Mouse (Mus musculus) stomach, embryonic 16.5 days (tissue): ENCODE results near the gene Mrs2. TPM values are rescaled to one million over a fixed set of nuclear protein-coding genes. Genes with fewer than 3 reads are reported as not detected.

Experiments
- ATAC-seq: fragments of 200-750 bp; cut with Nextera tagmentation; 2 replicates; pipeline ENCODE4 v1.8.0; 2017; ENCODE audit warnings: moderate number of reproducible peaks, moderate TSS enrichment; ENCODE audit not compliant: insufficient read depth, low FRiP score
- H3K27ac ChIP-seq: fragments of 300-500 bp; sonication (generic); 2 replicates; pipeline ENCODE4 v1.5.1; 2014; ENCODE audit warnings: low read length
- H3K27me3 ChIP-seq: fragments of 300-500 bp; sonication (generic); 2 replicates; pipeline ENCODE4 v1.6.1; 2014; ENCODE audit warnings: low read length, control low read depth, mixed read lengths; ENCODE audit not compliant: control insufficient read depth, insufficient read depth
- H3K36me3 ChIP-seq: fragments of 300-500 bp; sonication (generic); 2 replicates; pipeline ENCODE4 v1.6.1; 2014; ENCODE audit warnings: low read length; ENCODE audit not compliant: control insufficient read depth, insufficient read depth
- H3K4me1 ChIP-seq: fragments of 300-500 bp; sonication (generic); 2 replicates; pipeline ENCODE4 v1.6.1; 2014; ENCODE audit warnings: low read length, control low read depth, mixed read lengths; ENCODE audit not compliant: control insufficient read depth, insufficient read depth
- H3K4me2 ChIP-seq: fragments of 300-500 bp; sonication (generic); 2 replicates; pipeline ENCODE4 v1.6.1; 2014; ENCODE audit warnings: low read depth, low read length, mixed read lengths
- H3K4me3 ChIP-seq: fragments of 300-500 bp; sonication (generic); replicated peaks from 2 replicates; pipeline ENCODE4 v1.5.1; 2014; ENCODE audit warnings: mild to moderate bottlenecking, low read length
- H3K9ac ChIP-seq: fragments of 300-500 bp; sonication (generic); 2 replicates; pipeline ENCODE4 v1.6.1; 2014; ENCODE audit warnings: low read length
- H3K9me3 ChIP-seq: fragments of 300-500 bp; sonication (generic); replicated peaks from 2 replicates; pipeline ENCODE4 v1.6.1; 2016; ENCODE audit warnings: low read length, control low read depth; ENCODE audit not compliant: control insufficient read depth
- WGBS: fragments of 180-500 bp; shearing (Covaris S2); extraction: QIAGEN DNeasy Blood & Tissue Kit; methylation state at CpG from one replicate; pipeline ENCODE4 v1.1.7; 2014; 5-methylcytosine and 5-hydroxymethylcytosine counted together
- polyA plus RNA-seq: library from polyadenylated mRNA; unstranded; fragments of >200 nt; fragmentation: Nextera tagmentation; extraction: Ambion mirVana; gene quantifications from 2 replicates; pipeline ENCODE4 v1.2.1, GENCODE M21; 2015

The Mrs2 gene
- polyA plus RNA-seq = 14.3 and 15.3 TPM in 2 replicates

GRCm38 (mm10) chr13:25019793-25020539 is at the start of gene Mrs2:
Mrs2 (minus strand) TSS chr13:25020379.
- H3K9ac ChIP-seq = peak within 1 kb of the TSS; percentile 87
- peak within 1 kb of the TSS; percentile 54 for H3K27ac ChIP-seq
- H3K27me3 ChIP-seq = no peaks in the 10 kb centered on the region
- H3K4me3 ChIP-seq = peak within 1 kb of the TSS; percentile 71
- WGBS = under 1% methylated on average over 83 of the region's 84 CpGs
- ATAC-seq = peak; percentile 95
- H3K4me1 ChIP-seq = peaks cover 16% of the 10 kb centered on the region; the same call in 1 of the 2 replicates
- no peaks in the 10 kb centered on the region for H3K9me3 ChIP-seq
- H3K36me3 ChIP-seq = no peaks in the 10 kb centered on the region
- H3K4me2 ChIP-seq = peak within 1 kb of the TSS; percentile 87

GRCm38 (mm10) chr13:25069765-25070164 is 49.6 kb upstream of the Mrs2 start:
- H3K27ac ChIP-seq = no peak overlapping the region
- WGBS = 50% methylated on average over 4 of the region's 4 CpGs

GRCm38 (mm10) chr13:25067183-25067582 is 47.0 kb upstream of the Mrs2 start:
- 61% methylated on average over 4 of the region's 4 CpGs for WGBS
- Histone ChIP-seq H3K4me3 (no peak overlapping the region), H3K36me3 (no peaks in the 10 kb centered on the region), H3K4me1 (no peaks in the 10 kb centered on the region), H3K9me3 (no peaks in the 10 kb centered on the region), H3K9ac (no peak overlapping the region), H3K27ac (no peak overlapping the region), H3K4me2 (no peak overlapping the region), H3K27me3 (no peaks in the 10 kb centered on the region)
- no peak for ATAC-seq

More at GRCm38 (mm10) chr13:25069765-25070164, 49.6 kb upstream of the Mrs2 start:
- no peak overlapping the region for H3K4me2 ChIP-seq
- H3K27me3 ChIP-seq = no peaks in the 10 kb centered on the region
- H3K4me3 ChIP-seq = no peak overlapping the region
- no peaks in the 10 kb centered on the region for H3K36me3 ChIP-seq
- H3K4me1 ChIP-seq = no peaks in the 10 kb centered on the region
- no peak for ATAC-seq
- H3K9me3 ChIP-seq = no peaks in the 10 kb centered on the region
- no peak overlapping the region for H3K9ac ChIP-seq

- Histone ChIP-seq H3K4me2 (no peak overlapping the region), H3K4me3 (no peak overlapping the region), H3K9me3 (no peaks in the 10 kb centered on the region), H3K27ac (no peak overlapping the region), H3K36me3 (no peaks in the 10 kb centered on the region), H3K9ac (no peak overlapping the region), H3K27me3 (no peaks in the 10 kb centered on the region), H3K4me1 (no peaks in the 10 kb centered on the region)
- 94% methylated on average over 2 of the region's 2 CpGs for WGBS
- no peak for ATAC-seq
Measured at GRCm38 (mm10) chr13:25066659-25067058, 46.5 kb upstream of the Mrs2 start.

GRCm38 (mm10) chr13:25055873-25056667 is 35.9 kb upstream of the Mrs2 start, which contains the start of gene Dcdc2a:
Dcdc2a (plus strand) TSS chr13:25056004.
- peak; percentile 66; the same call in 1 of the 2 replicates for ATAC-seq
- Histone ChIP-seq H3K27me3 (peaks cover 14% of the 10 kb centered on the region), H3K4me1 (no peaks in the 10 kb centered on the region), H3K4me3 (peak within 1 kb of the TSS; percentile 46), H3K27ac (no peak within 1 kb of the TSS), H3K36me3 (no peaks in the 10 kb centered on the region), H3K9me3 (no peaks in the 10 kb centered on the region), H3K4me2 (peak within 1 kb of the TSS; percentile 85), H3K9ac (peak within 1 kb of the TSS; percentile 50)
- WGBS = 4% methylated on average over 63 of the region's 63 CpGs

- peak; percentile 76 for ATAC-seq
- H3K9ac ChIP-seq = peak overlapping the region; percentile 50; the same call in 1 of the 2 replicates
- H3K9me3 ChIP-seq = no peaks in the 10 kb centered on the region; the same call in 1 of the 2 replicates
- no peak overlapping the region for H3K27ac ChIP-seq
- whole genome bisulfite sequencing = under 1% methylated on average over 35 of the region's 35 CpGs
- H3K36me3 ChIP-seq = no peaks in the 10 kb centered on the region
- H3K4me2 ChIP-seq = peak overlapping the region; percentile 85
- H3K4me1 ChIP-seq = no peaks in the 10 kb centered on the region
- H3K4me3 ChIP-seq = peak overlapping the region; percentile 46
- peaks cover 14% of the 10 kb centered on the region for H3K27me3 ChIP-seq
Measured at GRCm38 (mm10) chr13:25055111-25055554, 35.0 kb upstream of the Mrs2 start.

- 82% methylated on average over 5 of the region's 5 CpGs for WGBS
Measured at GRCm38 (mm10) chr13:25052671-25053070, 32.5 kb upstream of the Mrs2 start.

GRCm38 (mm10) chr13:25039488-25039887 is 19.3 kb upstream of the Mrs2 start:
- Histone ChIP-seq H3K9ac (no peak overlapping the region), H3K4me2 (no peak overlapping the region), H3K27me3 (no peaks in the 10 kb centered on the region), H3K27ac (no peak overlapping the region), H3K9me3 (no peaks in the 10 kb centered on the region), H3K4me3 (no peak overlapping the region), H3K36me3 (no peaks in the 10 kb centered on the region), H3K4me1 (no peaks in the 10 kb centered on the region)
- 73% methylated on average over 2 of the region's 2 CpGs for WGBS
- no peak for ATAC-seq

More at GRCm38 (mm10) chr13:25052671-25053070, 32.5 kb upstream of the Mrs2 start:
- H3K9me3 ChIP-seq = no peaks in the 10 kb centered on the region; the same call in 1 of the 2 replicates
- no peak overlapping the region for H3K4me2 ChIP-seq
- H3K36me3 ChIP-seq = no peaks in the 10 kb centered on the region
- no peak overlapping the region for H3K4me3 ChIP-seq
- H3K9ac ChIP-seq = no peak overlapping the region
- H3K4me1 ChIP-seq = no peaks in the 10 kb centered on the region
- peaks cover 14% of the 10 kb centered on the region for H3K27me3 ChIP-seq
- ATAC-seq = no peak
- no peak overlapping the region for H3K27ac ChIP-seq

GRCm38 (mm10) chr13:25027114-25027425 is 6.9 kb upstream of the Mrs2 start:
- no peaks in the 10 kb centered on the region for H3K36me3 ChIP-seq
- H3K27ac ChIP-seq = no peak overlapping the region
- no peaks in the 10 kb centered on the region for H3K27me3 ChIP-seq
- WGBS = 83% methylated on average over 3 of the region's 3 CpGs
- no peak overlapping the region for H3K4me3 ChIP-seq
- ATAC-seq = no peak
- H3K4me2 ChIP-seq = no peak overlapping the region
- no peaks in the 10 kb centered on the region for H3K4me1 ChIP-seq
- no peaks in the 10 kb centered on the region for H3K9me3 ChIP-seq
- no peak overlapping the region for H3K9ac ChIP-seq
